Mouse (Mus musculus): Measurements from ENCODE around the gene Ppm1k. TPM values are rescaled to one million over a fixed set of nuclear protein-coding genes. Genes with fewer than 3 reads are reported as not detected.

Gene Ppm1k
- 10 to 100 TPM in 1 of 2 experiments, 1 to 10 TPM in 1; 8.0 to 11.8 TPM for total RNA-seq (2023)

GRCm38 (mm10) chr6:57535386-57535936 is at the start of gene Ppm1k:
Gene Ppm1k (minus strand): TSS chr6:57535468.

GRCm38 (mm10) chr6:57580881-57581548 is 45.7 kb upstream of the Ppm1k start, which contains the start of gene Herc6:
Gene Herc6 (plus strand): TSS chr6:57581000.

Other genes with a start within 250 kb of the Ppm1k start
- not detected for gene Vmn1r16, start 206.0 kb downstream of the Ppm1k start, total RNA-seq (2023)
- gene Vmn1r17, start 171.7 kb downstream of the Ppm1k start, total RNA-seq (2023) = not detected
- not detected for gene Vmn1r18, start 139.7 kb downstream of the Ppm1k start, total RNA-seq (2023)
- gene Vmn1r19, start 131.7 kb downstream of the Ppm1k start, total RNA-seq (2023) = not detected
- not detected for gene Vmn1r20, start 106.5 kb downstream of the Ppm1k start, total RNA-seq (2023)
- gene Herc6, start 45.5 kb upstream of the Ppm1k start, total RNA-seq (2023) = 10 to 100 TPM; 28.7 to 28.8 TPM
- 1 to 10 TPM; 5.0 to 5.9 TPM for gene Pyurf, start 156.6 kb upstream of the Ppm1k start, total RNA-seq (2023)
- gene Lancl2, start 167.1 kb upstream of the Ppm1k start, total RNA-seq (2023) = 10 to 100 TPM; 11.4 to 13.4 TPM

Data from monocyte, adult 59 days (primary cell).